Mouse (Mus musculus) heart, adult 18-20 months (tissue): ENCODE data around the gene Cltrn. TPM values are rescaled to one million over a fixed set of nuclear protein-coding genes. Genes with fewer than 3 reads are reported as not detected.

Experiments
- DNase-seq, 2 experiments: peaks; one replicate each; pipeline ENCODE4 v3.0.0; 2021 to 2022; ENCODE audit warnings: mixed read lengths in 1 of 2
- long read RNA-seq, 2 experiments: library from polyadenylated mRNA; stranded (forward); transcript quantifications; one replicate each; pipeline ENCODE4 v2.0.0; 2021
- total RNA-seq, 2 experiments: library from RNA; stranded (reverse); gene quantifications; 2 replicates each; pipeline ENCODE4 v1.2.3; 2021

Gene Cltrn
- not detected for total RNA-seq
- long read RNA-seq, experiment 1, result 0 reads
- long read RNA-seq, experiment 2, result 0 reads

GRCm38 (mm10) chrX:164088582-164088981 lies at the start of gene Cltrn:
Gene Cltrn, plus strand, starts transcription at chrX:164088830.
- DNase-seq, result peak in 1 of 2 experiments; percentile 3

GRCm38 (mm10) chrX:164038882-164039281 lies 49.7 kb upstream of the Cltrn start:
- DNase-seq, result no peak

GRCm38 (mm10) chrX:164042069-164042468 lies 46.6 kb upstream of the Cltrn start:
- no peak for DNase-seq

- DNase-seq, result no peak
Observed at GRCm38 (mm10) chrX:164046736-164047135, 41.9 kb upstream of the Cltrn start.

- DNase-seq, result no peak
Observed at GRCm38 (mm10) chrX:164055726-164056125, 32.9 kb upstream of the Cltrn start.

- DNase-seq, result no peak
Observed at GRCm38 (mm10) chrX:164058523-164058922, 30.1 kb upstream of the Cltrn start.

GRCm38 (mm10) chrX:164059070-164059469 lies 29.6 kb upstream of the Cltrn start:
- DNase-seq, result no peak

- peak; percentile 63 to 81 for DNase-seq
Observed at GRCm38 (mm10) chrX:164066185-164066584, 22.4 kb upstream of the Cltrn start.

GRCm38 (mm10) chrX:164068968-164069367 lies 19.7 kb upstream of the Cltrn start:
- DNase-seq, result no peak

GRCm38 (mm10) chrX:164076040-164076775 lies 12.4 kb upstream of the Cltrn start, which contains the start of gene Siah1b:
Gene Siah1b, minus strand, starts transcription at chrX:164076493.
- peak; percentile 93 to 95 for DNase-seq

- no peak for DNase-seq
Observed at GRCm38 (mm10) chrX:164082030-164082429, 6.6 kb upstream of the Cltrn start.

- DNase-seq, result no peak
Observed at GRCm38 (mm10) chrX:164089916-164090315, 1.3 kb downstream of the Cltrn start.

- peak in 1 of 2 experiments; percentile 19 for DNase-seq
Observed at GRCm38 (mm10) chrX:164092300-164093169, 3.9 kb downstream of the Cltrn start.

GRCm38 (mm10) chrX:164093435-164093834 lies 4.8 kb downstream of the Cltrn start:
- no peak for DNase-seq

GRCm38 (mm10) chrX:164095838-164096237 lies 7.2 kb downstream of the Cltrn start:
- no peak for DNase-seq

GRCm38 (mm10) chrX:164101483-164101882 lies 12.9 kb downstream of the Cltrn start:
- no peak for DNase-seq

- no peak for DNase-seq
Observed at GRCm38 (mm10) chrX:164102198-164102597, 13.6 kb downstream of the Cltrn start.

GRCm38 (mm10) chrX:164102656-164103055 lies 14.0 kb downstream of the Cltrn start:
- DNase-seq, result no peak

- no peak for DNase-seq
Observed at GRCm38 (mm10) chrX:164111146-164111545, 22.5 kb downstream of the Cltrn start.

GRCm38 (mm10) chrX:164113744-164114143 lies 25.1 kb downstream of the Cltrn start:
- no peak for DNase-seq

GRCm38 (mm10) chrX:164123942-164124341 lies 35.3 kb downstream of the Cltrn start:
- DNase-seq, result no peak

- peak; percentile 11 to 21 for DNase-seq
Observed at GRCm38 (mm10) chrX:164133531-164133930, 44.9 kb downstream of the Cltrn start.

GRCm38 (mm10) chrX:164135304-164135818 lies 46.7 kb downstream of the Cltrn start:
- DNase-seq, result no peak
